Mouse (Mus musculus): ENCODE measurements at regions not wholly inside any gene's neighbourhood (a gene's known extent, or its start where the extent isn't known, plus 50 kb on each side); places are given as distances from the start of the nearest gene placed in this dataset.

- TF ChIP-seq POLR2A (IDR thresholded peaks at IDR 0.05; ENCODE audit: borderline replicate concordance, insufficient read depth, low read length) (no peak), CTCF (IDR thresholded peaks at IDR 0.05; ENCODE audit: borderline replicate concordance, insufficient read depth, low read depth, low read length) (no peak)
- H3K27ac ChIP-seq (ENCODE audit: insufficient read depth, low read length) = no peak overlapping the region
- H3K27me3 ChIP-seq (ENCODE audit: control insufficient read depth, insufficient read depth, low read length) = no peaks in the 10 kb centered on the region
- DNase-seq = no peak
- no peak overlapping the region for H3K4me3 ChIP-seq (replicated peaks; ENCODE audit: insufficient read depth, low read depth, low read length)
- WGBS = 38% methylated on average over 2 of the region's 2 CpGs
- no peaks in the 10 kb centered on the region for H3K4me1 ChIP-seq (ENCODE audit: control insufficient read depth, insufficient read depth, low read length)
Observed at GRCm38 (mm10) chr6:98178005-98178404, 164.5 kb downstream of the Gm765 start.

DNA sequence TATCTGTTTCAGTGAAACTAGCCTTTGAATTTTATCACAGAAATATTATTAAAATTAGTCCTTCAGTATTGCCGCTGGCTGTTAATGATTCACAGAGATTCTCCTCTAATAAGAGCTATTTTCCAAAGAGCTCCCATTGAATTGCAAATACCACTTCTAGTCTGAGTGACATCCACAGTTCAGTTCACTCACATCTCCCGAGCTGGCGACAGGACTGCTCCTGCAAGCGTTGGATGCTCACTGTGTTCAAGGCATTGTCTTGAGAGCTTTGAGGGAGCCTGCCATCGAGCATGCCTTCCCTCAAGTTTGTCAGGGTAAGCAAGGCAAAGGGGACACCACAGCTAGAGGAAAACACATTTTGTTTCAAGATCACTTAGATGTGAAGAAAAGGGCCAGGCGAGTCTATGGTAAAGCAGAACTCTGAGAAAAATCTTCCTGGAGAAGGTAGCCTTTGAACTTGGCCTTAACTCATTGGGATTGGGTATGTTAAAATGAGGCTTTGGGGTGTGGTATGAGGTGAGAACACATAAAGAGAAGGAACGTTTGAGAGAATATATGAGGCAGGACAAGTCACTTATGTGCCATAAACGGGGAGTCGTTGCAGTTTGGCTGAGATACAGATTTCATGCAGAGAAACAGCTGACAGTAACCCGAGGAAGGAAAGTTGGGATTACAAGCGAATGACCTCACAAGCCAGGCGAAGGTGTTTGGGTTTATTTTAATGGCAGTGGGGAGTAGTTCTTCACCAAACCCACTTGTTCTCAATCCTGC lies 193.3 kb downstream of the Gm765 start:
- 35% methylated on average over 12 of the region's 12 CpGs for WGBS
- Histone ChIP-seq H3K4me3 (replicated peaks; ENCODE audit: insufficient read depth, low read depth, low read length) (no peak overlapping the region), H3K27ac (ENCODE audit: insufficient read depth, low read length) (no peak overlapping the region), H3K27me3 (ENCODE audit: control insufficient read depth, insufficient read depth, low read length) (no peaks in the 10 kb centered on the region), H3K4me1 (ENCODE audit: control insufficient read depth, insufficient read depth, low read length) (no peaks in the 10 kb centered on the region)
- DNase-seq = no peak
- TF ChIP-seq CTCF (IDR thresholded peaks at IDR 0.05; ENCODE audit: borderline replicate concordance, insufficient read depth, low read depth, low read length) = no peak
- TF ChIP-seq POLR2A (IDR thresholded peaks at IDR 0.05; ENCODE audit: borderline replicate concordance, insufficient read depth, low read length) = no peak

- DNase-seq = no peak
- H3K27ac ChIP-seq (ENCODE audit: insufficient read depth, low read length) = no peak overlapping the region
- no peak overlapping the region for H3K4me3 ChIP-seq (replicated peaks; ENCODE audit: insufficient read depth, low read depth, low read length)
- no peaks in the 10 kb centered on the region for H3K27me3 ChIP-seq (ENCODE audit: control insufficient read depth, insufficient read depth, low read length)
- no peaks in the 10 kb centered on the region for H3K4me1 ChIP-seq (ENCODE audit: control insufficient read depth, insufficient read depth, low read length)
- 85% methylated on average over 5 of the region's 5 CpGs for WGBS
- TF ChIP-seq POLR2A (IDR thresholded peaks at IDR 0.05; ENCODE audit: borderline replicate concordance, insufficient read depth, low read length) (no peak), CTCF (IDR thresholded peaks at IDR 0.05; ENCODE audit: borderline replicate concordance, insufficient read depth, low read depth, low read length) (no peak)
Observed at GRCm38 (mm10) chr6:98147855-98148254, 194.7 kb downstream of the Gm765 start.

DNA sequence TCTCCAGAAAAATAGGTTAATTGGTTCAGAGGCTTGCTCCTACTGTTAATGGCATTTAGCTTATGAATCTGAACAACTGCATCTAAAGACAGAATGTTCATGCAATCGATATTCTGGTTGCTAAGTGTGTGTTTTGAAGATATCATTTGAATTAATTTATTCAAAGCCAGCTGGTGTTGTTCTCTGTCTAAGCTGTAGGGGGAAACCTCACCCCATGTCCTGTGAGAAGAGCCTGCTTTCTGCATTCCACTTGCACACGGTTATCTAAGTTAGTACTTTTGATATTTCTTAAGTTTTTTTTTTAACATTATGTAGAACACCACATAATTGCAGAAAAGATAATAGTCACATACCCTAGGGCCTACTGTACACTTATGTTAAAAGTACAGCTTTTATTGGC lies 209.6 kb downstream of the Gm765 start:
- H3K27ac ChIP-seq (ENCODE audit: insufficient read depth, low read length) = no peak overlapping the region

DNA sequence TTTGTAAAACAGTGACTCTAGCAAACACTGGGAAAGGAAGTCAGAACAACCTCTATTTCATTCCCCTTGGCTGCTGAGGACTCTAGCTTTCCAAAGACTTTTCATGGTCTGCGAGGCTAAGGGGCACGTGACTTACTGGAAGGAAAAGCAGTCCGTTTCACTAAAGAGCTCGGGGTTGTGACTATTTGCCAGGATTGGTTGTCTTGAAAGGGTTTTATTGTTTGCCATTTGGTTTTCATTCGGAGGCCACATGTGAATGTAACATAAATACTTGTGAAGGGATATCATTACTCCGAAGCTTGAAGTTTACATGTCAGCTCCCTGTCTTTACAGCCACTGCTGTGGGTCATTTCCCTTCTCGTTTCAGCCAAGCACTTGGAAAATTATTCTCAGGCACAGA lies 217.1 kb downstream of the Gm765 start:
- TF ChIP-seq CTCF (IDR thresholded peaks at IDR 0.05; ENCODE audit: borderline replicate concordance, insufficient read depth, low read depth, low read length) (no peak), POLR2A (IDR thresholded peaks at IDR 0.05; ENCODE audit: borderline replicate concordance, insufficient read depth, low read length) (no peak)
- H3K27ac ChIP-seq (ENCODE audit: insufficient read depth, low read length) = no peak overlapping the region
- no peak for DNase-seq
- H3K4me1 ChIP-seq (ENCODE audit: control insufficient read depth, insufficient read depth, low read length) = no peaks in the 10 kb centered on the region
- no peaks in the 10 kb centered on the region for H3K27me3 ChIP-seq (ENCODE audit: control insufficient read depth, insufficient read depth, low read length)
- no peak overlapping the region for H3K4me3 ChIP-seq (replicated peaks; ENCODE audit: insufficient read depth, low read depth, low read length)
- 74% methylated on average over 7 of the region's 7 CpGs for WGBS

More for the DNA sequence above, 209.6 kb downstream of the Gm765 start:
- 20% methylated on average over 2 of the region's 2 CpGs for WGBS
- H3K27me3 ChIP-seq (ENCODE audit: control insufficient read depth, insufficient read depth, low read length) = no peaks in the 10 kb centered on the region
- TF ChIP-seq CTCF (IDR thresholded peaks at IDR 0.05; ENCODE audit: borderline replicate concordance, insufficient read depth, low read depth, low read length) (peak; percentile 31; the same call in 1 of the 2 replicates), POLR2A (IDR thresholded peaks at IDR 0.05; ENCODE audit: borderline replicate concordance, insufficient read depth, low read length) (no peak)
- no peak overlapping the region for H3K4me3 ChIP-seq (replicated peaks; ENCODE audit: insufficient read depth, low read depth, low read length)
- H3K4me1 ChIP-seq (ENCODE audit: control insufficient read depth, insufficient read depth, low read length) = no peaks in the 10 kb centered on the region
- DNase-seq = no peak

- H3K4me1 ChIP-seq (ENCODE audit: control insufficient read depth, insufficient read depth, low read length) = no peaks in the 10 kb centered on the region
- 31% methylated on average over 9 of the region's 9 CpGs for WGBS
Observed at GRCm38 (mm10) chr6:98118355-98119150, 224.0 kb downstream of the Gm765 start.

GRCm38 (mm10) chr6:98114327-98115134 lies 228.0 kb downstream of the Gm765 start:
- no peak for DNase-seq
- TF ChIP-seq POLR2A (IDR thresholded peaks at IDR 0.05; ENCODE audit: borderline replicate concordance, insufficient read depth, low read length) = no peak
- no peak for TF ChIP-seq CTCF (IDR thresholded peaks at IDR 0.05; ENCODE audit: borderline replicate concordance, insufficient read depth, low read depth, low read length)
- Histone ChIP-seq H3K4me3 (replicated peaks; ENCODE audit: insufficient read depth, low read depth, low read length) (no peak overlapping the region), H3K27ac (ENCODE audit: insufficient read depth, low read length) (no peak overlapping the region), H3K27me3 (ENCODE audit: control insufficient read depth, insufficient read depth, low read length) (no peaks in the 10 kb centered on the region), H3K4me1 (ENCODE audit: control insufficient read depth, insufficient read depth, low read length) (no peaks in the 10 kb centered on the region)
- 48% methylated on average over 9 of the region's 9 CpGs for WGBS

More at GRCm38 (mm10) chr6:98118355-98119150, 224.0 kb downstream of the Gm765 start:
- TF ChIP-seq CTCF (IDR thresholded peaks at IDR 0.05; ENCODE audit: borderline replicate concordance, insufficient read depth, low read depth, low read length) = no peak
- TF ChIP-seq POLR2A (IDR thresholded peaks at IDR 0.05; ENCODE audit: borderline replicate concordance, insufficient read depth, low read length) = no peak
- H3K27me3 ChIP-seq (ENCODE audit: control insufficient read depth, insufficient read depth, low read length) = no peaks in the 10 kb centered on the region
- no peak overlapping the region for H3K4me3 ChIP-seq (replicated peaks; ENCODE audit: insufficient read depth, low read depth, low read length)
- no peak overlapping the region for H3K27ac ChIP-seq (ENCODE audit: insufficient read depth, low read length)
- DNase-seq = no peak

Data from cerebellum, adult 2 months (tissue).